Mouse (Mus musculus) heart, postnatal 0 days (tissue): Measurements from ENCODE around the gene Dnaja1.

ENCODE experiments used
- CTCF ChIP-seq: IDR thresholded peaks from 2 replicates; pipeline ENCODE4 v1.5.1; 2016; ENCODE audit warnings: antibody characterized with exemption, control low read depth, low read depth
- EP300 ChIP-seq: IDR thresholded peaks from 2 replicates; pipeline ENCODE4 v1.6.1; 2016; ENCODE audit warnings: antibody characterized with exemption, low read depth

GRCm38 (mm10) chr4:40777116-40777515 is 55.2 kb downstream of the Dnaja1 start:
- no peak for TF ChIP-seq CTCF
- TF ChIP-seq EP300 = no peak
